Mouse (Mus musculus): ENCODE data around the gene Plxnd1.

DNA sequence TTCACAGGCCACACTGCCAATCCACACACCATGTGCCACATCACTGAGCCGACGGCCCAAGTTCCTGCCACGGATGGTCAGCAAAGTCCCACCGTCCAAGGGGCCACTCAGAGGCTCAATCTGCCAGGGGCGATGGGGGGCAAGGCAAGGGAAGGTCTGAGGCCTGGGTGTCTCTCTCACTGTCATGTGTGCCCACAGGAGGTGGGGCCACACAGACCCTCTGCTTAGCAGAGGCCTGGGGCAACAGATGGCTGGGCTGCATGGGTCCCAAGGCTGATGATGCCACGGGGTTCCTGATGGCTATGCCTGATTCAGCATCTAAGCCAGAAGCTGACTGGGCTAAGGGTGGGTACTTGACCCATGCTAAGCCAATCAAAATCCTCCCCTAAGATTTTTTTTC is 26.1 kb downstream of the Plxnd1 start:
- TF ChIP-seq ETS1 (conservative IDR thresholded peaks at IDR 0.05; ENCODE audit: low read depth, low read length) (no peak), MEF2A (IDR thresholded peaks at IDR 0.05; ENCODE audit: borderline replicate concordance, low read depth, low read length) (no peak), TCF12 (IDR thresholded peaks at IDR 0.05; ENCODE audit: low read depth, low read length) (no peak), POLR2A (IDR thresholded peaks at IDR 0.05; ENCODE audit: low read depth, low read length) (no peak)

Measured in CH12.LX (cell line).